In genomic region chr12:89813294-89813693, GRCm38 (mm10) we compare ENCODE assay signal across 9 mouse cellular contexts.
A peak's percentile ranks its signal among the peaks of the same experiment; 100 is the strongest.
DNase-seq lines count a peak whose midpoint lies in the region; ATAC-seq lines count a peak whose summit lies in the region.
"Had no signal": no experiment of that assay in that cellular context is flagged by ENCODE, and none has a peak within 500 bp of the region (broad histone marks: within the 10 kb centered on the region; RNA-seq: fewer than 3 reads in every experiment).

No protein-coding gene starts in this region.

- no peaks in the 10 kb centered on the region for H3K36me3 ChIP-seq in heart, embryonic 10.5 days
- no peaks in the 10 kb centered on the region for H3K36me3 ChIP-seq in forebrain, embryonic 13.5 days (ENCODE audit: poor library complexity, severe bottlenecking)
- no peaks in the 10 kb centered on the region for H3K36me3 ChIP-seq in midbrain, embryonic 11.5 days (ENCODE audit: control insufficient read depth, insufficient read depth, low read length)

- H3K4me1 ChIP-seq in heart, embryonic 10.5 days: peaks cover 6% of the 10 kb centered on the region; the same call in 1 of the 2 replicates
- H3K4me1 ChIP-seq in forebrain, embryonic 13.5 days: peaks cover 29% of the 10 kb centered on the region
- peaks cover 5% of the 10 kb centered on the region for H3K4me1 ChIP-seq in midbrain, embryonic 11.5 days (ENCODE audit: control insufficient read depth, insufficient read depth, low read length)

- no peak overlapping the region for H3K9ac ChIP-seq in forebrain, embryonic 13.5 days
- no peak overlapping the region for H3K9ac ChIP-seq in midbrain, embryonic 11.5 days (ENCODE audit: low read length)

- H3K4me2 ChIP-seq in forebrain, embryonic 13.5 days: peak overlapping the region; percentile 85
- peak overlapping the region; percentile 81 for H3K4me2 ChIP-seq in midbrain, embryonic 11.5 days

- H3K4me3 ChIP-seq in heart, embryonic 10.5 days: peak overlapping the region; percentile 64
- H3K4me3 ChIP-seq in forebrain, embryonic 13.5 days: peak overlapping the region; percentile 46
- no peak overlapping the region; the same call in 1 of the 2 replicates for H3K4me3 ChIP-seq in midbrain, embryonic 11.5 days (ENCODE audit: low read depth, low read length)

- no peaks in the 10 kb centered on the region for H3K9me3 ChIP-seq in heart, embryonic 10.5 days
- no peaks in the 10 kb centered on the region for H3K9me3 ChIP-seq in forebrain, embryonic 13.5 days (replicated peaks)
- H3K9me3 ChIP-seq in midbrain, embryonic 11.5 days (ENCODE audit: control insufficient read depth, low read length): no peaks in the 10 kb centered on the region

- no peak overlapping the region for H3K27ac ChIP-seq in heart, embryonic 10.5 days
- no peak overlapping the region for H3K27ac ChIP-seq in forebrain, embryonic 13.5 days
- H3K27ac ChIP-seq in midbrain, embryonic 11.5 days (ENCODE audit: low read depth, low read length): no peak overlapping the region

- no peak for DNase-seq in heart, embryonic 10.5 days (ENCODE audit: low spot score)
- DNase-seq in heart, adult 18-20 months: no peak
- DNase-seq in brain, adult 2 months (ENCODE audit: low read depth, low spot score): peak; percentile 56
- DNase-seq in midbrain, embryonic 11.5 days (ENCODE audit: low spot score, missing footprints): peak; percentile 92
- DNase-seq in layer of hippocampus, postnatal 14 days (ENCODE audit: low spot score in 2 of 2): no peak
- no peak for DNase-seq in thymus, postnatal 36 days
- DNase-seq in kidney, postnatal 10 days: no peak
- DNase-seq: thymus, postnatal 14 days had no signal

- no peak for ATAC-seq in forebrain, embryonic 13.5 days
- no peak for ATAC-seq in midbrain, embryonic 11.5 days (ENCODE audit: low FRiP score)

- peaks cover 16% of the 10 kb centered on the region for H3K27me3 ChIP-seq in heart, embryonic 10.5 days (ENCODE audit: insufficient read depth, poor library complexity, severe bottlenecking)
- H3K27me3 ChIP-seq in forebrain, embryonic 13.5 days: peaks cover 39% of the 10 kb centered on the region
- H3K27me3 ChIP-seq in midbrain, embryonic 11.5 days (ENCODE audit: control insufficient read depth, insufficient read depth, low read length): peaks cover 9% of the 10 kb centered on the region; the same call in 1 of the 2 replicates

- WGBS in heart, embryonic 10.5 days: 9% methylated on average over 13 of the region's 13 CpGs
- 10% methylated on average over 13 of the region's 13 CpGs for WGBS in forebrain, embryonic 13.5 days
- WGBS in midbrain, embryonic 11.5 days: 13% methylated on average over 13 of the region's 13 CpGs

Comparison
In these comparisons a context has a peak if more than half of its experiments do, and no peak if none do; other contexts are left out.
1. DNase-seq: peak in brain, adult 2 months (single experiment) and midbrain, embryonic 11.5 days (single experiment); none in heart, embryonic 10.5 days (single experiment), heart, adult 18-20 months (0 of 2), layer of hippocampus, postnatal 14 days (0 of 2), thymus, postnatal 36 days (0 of 2) and kidney, postnatal 10 days (single experiment).